Mouse (Mus musculus): ENCODE measurements around the gene Cbx5. TPM values are rescaled to one million over a fixed set of nuclear protein-coding genes. Genes with fewer than 3 reads are reported as not detected.

The Cbx5 gene
- 21.2 TPM for polyA plus RNA-seq (2017; shearing (Covaris generic))

GRCm38 (mm10) chr15:103239685-103240159, at the start of gene Cbx5:
Gene Cbx5, minus strand, starts transcription at chr15:103239816.

GRCm38 (mm10) chr15:103272419-103273279, 33.0 kb upstream of the Cbx5 start, which contains the start of gene Copz1:
Gene Copz1, plus strand, starts transcription at chr15:103272714.

DNA sequence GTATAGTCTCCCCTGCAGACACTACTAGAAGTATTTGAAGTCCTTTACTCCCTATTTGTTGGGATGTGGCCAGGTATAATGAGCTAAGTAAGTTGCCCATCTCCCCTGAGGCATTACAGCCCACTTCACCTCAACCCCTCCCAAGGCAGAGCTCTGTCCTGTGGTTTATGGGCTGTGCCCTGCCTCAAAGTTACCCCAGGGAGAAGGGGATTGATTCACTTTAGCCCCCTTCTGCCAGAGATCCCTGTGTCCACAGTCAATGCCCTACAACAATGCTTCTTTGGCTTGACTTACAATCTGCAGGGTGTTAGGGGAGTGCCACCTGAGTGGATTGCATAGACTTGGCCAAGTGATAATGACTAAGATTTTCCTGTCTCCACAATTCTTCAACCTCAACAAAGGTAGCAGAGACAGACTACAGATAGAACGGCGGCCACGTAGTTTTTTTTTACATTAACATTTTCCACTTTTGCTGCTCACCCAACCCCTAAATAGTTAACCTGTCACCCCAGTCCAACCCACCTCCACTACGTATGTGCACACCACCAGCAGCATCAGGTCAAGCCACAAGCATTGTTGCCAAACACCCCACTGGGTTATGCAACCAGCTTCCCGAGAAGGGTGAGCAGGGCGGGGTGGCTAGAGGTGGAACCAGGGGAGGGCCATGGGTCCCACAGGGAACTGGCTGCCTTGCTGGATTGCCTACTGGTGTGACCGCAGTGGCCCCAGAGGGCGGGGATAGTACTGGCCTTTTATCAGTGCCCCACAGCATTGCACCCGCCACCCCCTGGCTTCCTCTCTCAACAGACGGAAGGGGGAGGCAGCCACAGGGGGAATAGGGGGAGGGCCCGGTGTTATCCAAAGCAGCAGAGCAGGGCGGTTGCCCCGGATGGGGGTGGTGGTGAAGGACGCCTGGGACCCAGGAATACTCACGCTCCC, 18.4 kb upstream of the Cbx5 start, which contains the start of gene Nfe2:
Gene Nfe2 (minus strand): TSS at position 614 of the 939 bp plus-strand sequence.

DNA sequence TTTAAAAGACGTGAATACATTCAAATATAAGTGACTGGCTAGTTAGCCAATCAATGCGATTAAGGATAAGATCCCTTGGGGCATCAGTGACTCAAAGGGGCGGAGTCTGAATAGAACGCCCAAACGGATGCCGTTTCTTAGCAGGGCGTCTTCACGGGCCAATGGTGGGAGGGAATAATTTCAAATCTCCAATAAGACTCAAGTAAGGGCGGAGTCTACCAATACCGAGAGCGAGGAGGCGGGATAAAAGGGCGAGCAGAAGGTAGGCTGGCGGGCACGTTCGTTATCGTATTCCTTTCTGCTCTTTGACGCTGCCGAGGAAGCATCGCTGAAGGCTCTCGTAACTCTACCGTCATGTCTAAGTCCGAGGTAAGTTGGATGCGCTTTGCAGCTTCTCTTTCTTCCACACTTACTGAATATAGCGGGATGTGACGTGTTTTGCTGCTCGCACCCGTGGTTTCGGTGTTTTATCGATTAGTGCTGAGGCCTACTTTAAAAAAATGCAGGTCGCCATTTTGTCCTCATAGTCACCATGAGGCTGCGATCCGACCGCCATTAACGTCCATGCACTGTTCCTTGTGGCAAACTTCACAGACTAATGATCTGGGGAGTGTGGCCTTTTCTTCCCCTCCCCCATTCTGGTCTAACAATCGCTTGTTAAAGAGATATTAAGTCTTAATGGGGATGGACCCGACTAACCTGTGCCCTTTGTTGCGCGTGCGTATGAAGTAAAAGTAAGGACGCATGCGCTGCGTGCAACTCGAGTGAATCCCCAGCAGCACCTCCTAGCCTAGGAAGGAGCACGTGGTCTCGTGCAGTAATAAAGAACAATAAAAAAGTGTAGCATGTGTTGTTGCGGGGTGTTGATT, 778 bp upstream of the Cbx5 start, which contains the start of gene Hnrnpa1:
Gene Hnrnpa1 (plus strand): TSS at position 273 of the 869 bp plus-strand sequence.

DNA sequence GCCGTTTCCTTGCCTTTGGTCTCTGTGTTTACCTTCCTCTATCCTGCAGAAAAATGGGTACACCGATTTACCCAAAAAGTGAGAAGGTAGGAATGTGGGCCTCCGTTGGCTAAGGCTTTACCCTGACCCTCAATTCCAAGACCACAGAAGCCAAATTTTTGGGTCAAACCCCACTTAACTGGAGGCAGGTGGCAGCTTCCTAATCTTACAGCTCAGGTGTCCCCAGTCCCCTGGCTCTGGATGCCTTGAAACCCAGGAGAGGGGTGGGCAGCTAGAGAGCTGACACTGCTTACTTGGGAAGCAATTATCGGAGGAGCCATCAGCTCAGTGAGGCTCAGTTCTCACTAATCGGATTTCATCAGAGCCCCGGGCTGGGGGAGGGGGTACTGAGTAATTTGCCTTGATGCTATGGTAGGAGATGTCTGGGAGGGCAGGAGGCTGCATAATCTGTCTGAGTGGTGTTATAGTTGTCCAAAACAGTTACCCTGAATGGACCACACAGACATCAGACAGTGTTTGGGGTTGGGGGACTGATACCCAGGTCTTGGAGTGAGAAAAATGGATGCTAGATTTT, 72.5 kb downstream of the Cbx5 start, which contains the start of gene Smug1:
Gene Smug1 (minus strand): TSS at position 51 of the 574 bp plus-strand sequence.

Other genes starting within 250 kb of the Cbx5 start
- not detected for gene Hoxc8, start 249.2 kb downstream of the Cbx5 start, polyA plus RNA-seq (2017; shearing (Covaris generic))
- gene Hoxc6, start 241.6 kb downstream of the Cbx5 start, polyA plus RNA-seq (2017; shearing (Covaris generic)) = not detected
- not detected for gene Hoxc4, start 220.9 kb downstream of the Cbx5 start, polyA plus RNA-seq (2017; shearing (Covaris generic))
- gene Smug1, start 72.7 kb downstream of the Cbx5 start, polyA plus RNA-seq (2017; shearing (Covaris generic)) = 14.9 TPM
- gene Hnrnpa1, start 616 bp upstream of the Cbx5 start, polyA plus RNA-seq (2017; shearing (Covaris generic)) = 148 TPM
- 0.85 TPM for gene Nfe2, start 18.6 kb upstream of the Cbx5 start, polyA plus RNA-seq (2017; shearing (Covaris generic))
- 190 TPM for gene Copz1, start 32.9 kb upstream of the Cbx5 start, polyA plus RNA-seq (2017; shearing (Covaris generic))
- gene Gpr84, start 70.8 kb upstream of the Cbx5 start, polyA plus RNA-seq (2017; shearing (Covaris generic)) = not detected
- gene Zfp385a, start 100.3 kb upstream of the Cbx5 start, polyA plus RNA-seq (2017; shearing (Covaris generic)) = 0.26 TPM
- gene Itga5, start 126.9 kb upstream of the Cbx5 start, polyA plus RNA-seq (2017; shearing (Covaris generic)) = 6.7 TPM
- not detected for gene Gtsf1, start 190.7 kb upstream of the Cbx5 start, polyA plus RNA-seq (2017; shearing (Covaris generic))
- not detected for gene Gtsf2, start 208.7 kb upstream of the Cbx5 start, polyA plus RNA-seq (2017; shearing (Covaris generic))
- 183 TPM for gene Nckap1l, start 214.0 kb upstream of the Cbx5 start, polyA plus RNA-seq (2017; shearing (Covaris generic))

All from inflammation-experienced regulatory T-cells, adult 16 weeks (primary cell).